Mouse (Mus musculus) megakaryocyte, embryonic 14.5 days (primary cell): ENCODE data around the gene Vps18.

Source experiments
- FLI1 ChIP-seq: IDR thresholded peaks from 2 replicates; pipeline ENCODE4 v1.6.1; 2012; ENCODE audit warnings: low read length, inconsistent platforms, mixed read lengths
- GATA1 ChIP-seq: IDR thresholded peaks from 3 replicates; pipeline ENCODE4 v1.6.1; 2012; ENCODE audit warnings: mixed read lengths, low read length, inconsistent platforms, borderline replicate concordance

GRCm38 (mm10) chr2:119292852-119293251, 4.3 kb downstream of the Vps18 start:
- TF ChIP-seq GATA1 (no peak), FLI1 (no peak)
